Mouse (Mus musculus): ENCODE measurements around the gene Ung.

Gene Ung

GRCm38 (mm10) chr5:114163117-114163696 lies 33.0 kb downstream of the Ung start:
- no peak for DNase-seq (ENCODE audit: low spot score)

- DNase-seq (ENCODE audit: low spot score): no peak
Measured at GRCm38 (mm10) chr5:114170345-114170744, 40.2 kb downstream of the Ung start.

GRCm38 (mm10) chr5:114172936-114173335 lies 42.8 kb downstream of the Ung start:
- DNase-seq (ENCODE audit: low spot score): no peak

GRCm38 (mm10) chr5:114173458-114173857 lies 43.3 kb downstream of the Ung start:
- no peak for DNase-seq (ENCODE audit: low spot score)

- DNase-seq (ENCODE audit: low spot score): no peak
Measured at GRCm38 (mm10) chr5:114173877-114174581, 43.8 kb downstream of the Ung start.

- peak; percentile 44 for DNase-seq (ENCODE audit: low spot score)
Measured at GRCm38 (mm10) chr5:114174639-114175038, 44.5 kb downstream of the Ung start.

GRCm38 (mm10) chr5:114175596-114176171 lies 45.5 kb downstream of the Ung start:
- DNase-seq (ENCODE audit: low spot score): peak; percentile 97

GRCm38 (mm10) chr5:114176548-114177400 lies 46.6 kb downstream of the Ung start:
- DNase-seq (ENCODE audit: low spot score): no peak

- no peak for DNase-seq (ENCODE audit: low spot score)
Measured at GRCm38 (mm10) chr5:114177966-114178719, 48.0 kb downstream of the Ung start.

- no peak for DNase-seq (ENCODE audit: low spot score)
Measured at GRCm38 (mm10) chr5:114179541-114179940, 49.4 kb downstream of the Ung start.

GRCm38 (mm10) chr5:114183493-114183892 lies 53.3 kb downstream of the Ung start:
- DNase-seq (ENCODE audit: low spot score): no peak

- no peak for DNase-seq (ENCODE audit: low spot score)
Measured at GRCm38 (mm10) chr5:114187108-114187507, 56.9 kb downstream of the Ung start.

Data from urinary bladder, postnatal 14 days (tissue).